Mouse (Mus musculus): ENCODE data around the gene Parp6.

DNA sequence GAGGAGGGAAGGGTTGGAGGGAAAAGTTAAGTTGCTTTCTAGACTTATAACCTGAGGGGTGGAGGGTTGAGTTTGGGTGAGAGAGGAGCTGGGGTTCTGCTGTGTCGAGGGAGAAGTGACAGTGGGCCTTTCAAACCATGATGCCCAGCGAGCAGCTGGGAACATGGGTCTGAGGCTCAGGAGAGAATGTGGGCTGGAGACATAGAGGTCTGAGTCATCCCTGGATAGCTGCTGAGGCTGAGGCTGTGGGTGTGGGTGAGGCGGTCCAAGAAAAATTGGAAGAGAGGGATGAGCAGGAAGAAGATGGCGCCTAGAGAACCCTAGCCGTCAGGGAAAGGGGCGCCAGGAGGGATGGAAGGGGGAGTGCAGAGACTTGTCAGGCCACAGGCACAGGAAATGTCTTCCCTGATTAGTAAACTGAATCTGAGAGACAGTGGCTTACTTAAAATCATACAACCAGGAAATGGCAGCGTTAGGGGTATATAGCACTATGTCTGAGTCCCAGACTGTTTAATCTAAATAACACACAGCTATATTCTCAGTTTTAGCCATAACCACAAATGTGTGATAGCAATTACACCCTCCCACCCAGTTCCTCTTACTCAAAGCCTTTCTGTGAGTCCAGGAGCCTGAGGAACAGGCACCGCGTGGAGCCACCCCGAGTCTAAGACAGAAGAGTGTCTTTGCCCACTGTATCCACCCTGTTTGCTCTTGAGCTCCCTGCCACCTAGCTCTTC, 27.2 kb upstream of the Parp6 start:
- TF ChIP-seq CTCF (IDR thresholded peaks at IDR 0.05; ENCODE audit: low read depth) (no peak), EP300 (optimal IDR thresholded peaks at IDR 0.05) (no peak)
